Mouse (Mus musculus): ENCODE measurements at regions not wholly inside any gene's neighbourhood (a gene's known extent, or its start where the extent isn't known, plus 50 kb on each side); places are given as distances from the start of the nearest gene placed in this dataset.

GRCm38 (mm10) chr17:64895466-64895865 lies 59.6 kb upstream of the 4930583I09Rik start:
- no peak overlapping the region for H3K4me3 ChIP-seq (replicated peaks; ENCODE audit: low read length)
- peak; percentile 49 for DNase-seq (ENCODE audit: low spot score)
- ATAC-seq (ENCODE audit: low FRiP score, low read depth): no peak

GRCm38 (mm10) chr17:64893182-64893902 lies 57.5 kb upstream of the 4930583I09Rik start:
- no peak overlapping the region for H3K4me3 ChIP-seq (replicated peaks; ENCODE audit: low read length)
- no peak overlapping the region for H3K27ac ChIP-seq (replicated peaks; ENCODE audit: low read depth, low read length)
- DNase-seq (ENCODE audit: low spot score): no peak
- H3K4me2 ChIP-seq (replicated peaks; ENCODE audit: low read depth, low read length, severe bottlenecking): no peak overlapping the region
- WGBS: 83% methylated on average over 7 of the region's 7 CpGs
- no peaks in the 10 kb centered on the region for H3K36me3 ChIP-seq (ENCODE audit: control insufficient read depth, insufficient read depth, low read length)
- no peaks in the 10 kb centered on the region for H3K9me3 ChIP-seq (ENCODE audit: control insufficient read depth, low read length)
- H3K9ac ChIP-seq (ENCODE audit: low read depth, low read length, severe bottlenecking): no peak overlapping the region
- H3K4me1 ChIP-seq (ENCODE audit: control insufficient read depth, insufficient read depth, low read length): no peaks in the 10 kb centered on the region
- no peak for TF ChIP-seq POLR2A (IDR thresholded peaks at IDR 0.05; ENCODE audit: borderline replicate concordance, extremely low read depth, insufficient read depth, insufficient read length)
- no peak for ATAC-seq (ENCODE audit: low FRiP score, low read depth)
- H3K27me3 ChIP-seq (ENCODE audit: control insufficient read depth, insufficient read depth, low read length): no peaks in the 10 kb centered on the region

More at GRCm38 (mm10) chr17:64895466-64895865, 59.6 kb upstream of the 4930583I09Rik start:
- TF ChIP-seq POLR2A (IDR thresholded peaks at IDR 0.05; ENCODE audit: borderline replicate concordance, extremely low read depth, insufficient read depth, insufficient read length): no peak
- 54% methylated on average over 10 of the region's 10 CpGs for WGBS
- no peak overlapping the region for H3K9ac ChIP-seq (ENCODE audit: low read depth, low read length, severe bottlenecking)
- H3K4me2 ChIP-seq (replicated peaks; ENCODE audit: low read depth, low read length, severe bottlenecking): no peak overlapping the region
- H3K36me3 ChIP-seq (ENCODE audit: control insufficient read depth, insufficient read depth, low read length): no peaks in the 10 kb centered on the region
- H3K27ac ChIP-seq (replicated peaks; ENCODE audit: low read depth, low read length): no peak overlapping the region
- H3K9me3 ChIP-seq (ENCODE audit: control insufficient read depth, low read length): no peaks in the 10 kb centered on the region
- no peaks in the 10 kb centered on the region for H3K27me3 ChIP-seq (ENCODE audit: control insufficient read depth, insufficient read depth, low read length)
- H3K4me1 ChIP-seq (ENCODE audit: control insufficient read depth, insufficient read depth, low read length): no peaks in the 10 kb centered on the region
